Mouse (Mus musculus): ENCODE data around the gene Olfr1434.
"Not testable (repeated sequence)": the region's sequence is repeated elsewhere in the genome, so short reads cannot be mapped to it uniquely, and the experiment has no call there.

Olfr1434 gene

DNA sequence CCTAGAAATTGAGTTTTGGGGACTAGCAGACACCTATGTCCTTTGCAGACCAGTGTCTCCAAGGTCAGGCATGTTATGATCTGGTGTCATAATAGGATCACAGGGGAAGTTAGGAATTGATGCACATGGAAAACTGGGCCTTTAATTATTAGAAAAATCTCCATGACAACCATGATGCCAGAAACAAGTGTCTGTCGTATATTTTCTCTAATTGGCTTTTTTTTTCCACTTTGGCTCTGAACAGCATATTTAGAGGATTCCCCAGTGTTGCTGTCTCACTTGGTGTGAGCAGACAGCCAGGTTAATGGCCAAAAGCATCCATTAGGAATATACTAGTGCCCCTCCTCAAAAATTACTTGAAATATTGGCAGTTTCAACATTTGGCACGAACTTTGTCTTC is at the start of gene Olfr1434:
Olfr1434 (plus strand) TSS at position 301 of the 400 bp plus-strand sequence.
- DNase-seq (ENCODE audit: low read depth, low spot score) = no peak

- DNase-seq (ENCODE audit: low read depth, low spot score) = not testable (repeated sequence)
Measured at GRCm38 (mm10) chr19:12232496-12232895, 47.2 kb upstream of the Olfr1434 start, which contains the start of gene Olfr1432. TSS of gene Olfr1432 (minus strand) at chr19:12232596.

DNA sequence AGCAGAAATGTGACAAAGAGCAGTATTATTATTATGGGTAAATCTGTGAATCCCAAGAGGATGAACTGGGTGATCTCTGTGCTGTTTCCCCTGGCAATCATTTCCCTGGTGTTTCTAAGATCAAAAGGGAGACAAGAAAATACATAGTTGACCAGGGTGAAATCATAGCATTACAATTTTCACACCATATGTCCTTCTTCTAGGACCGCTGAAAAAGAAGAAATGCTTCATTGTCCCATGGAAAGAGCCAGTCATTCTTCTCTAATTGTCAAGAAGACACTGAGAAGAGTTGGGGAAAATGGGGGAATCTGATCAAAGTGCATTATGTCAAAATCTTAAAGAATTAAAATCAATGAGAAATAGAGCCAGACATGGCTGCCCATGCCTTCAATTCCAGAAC is 38.1 kb upstream of the Olfr1434 start, which contains the start of gene Olfr262:
Olfr262 (minus strand) TSS at position 101 of the 400 bp plus-strand sequence.
- no peak for DNase-seq (ENCODE audit: low read depth, low spot score)

DNA sequence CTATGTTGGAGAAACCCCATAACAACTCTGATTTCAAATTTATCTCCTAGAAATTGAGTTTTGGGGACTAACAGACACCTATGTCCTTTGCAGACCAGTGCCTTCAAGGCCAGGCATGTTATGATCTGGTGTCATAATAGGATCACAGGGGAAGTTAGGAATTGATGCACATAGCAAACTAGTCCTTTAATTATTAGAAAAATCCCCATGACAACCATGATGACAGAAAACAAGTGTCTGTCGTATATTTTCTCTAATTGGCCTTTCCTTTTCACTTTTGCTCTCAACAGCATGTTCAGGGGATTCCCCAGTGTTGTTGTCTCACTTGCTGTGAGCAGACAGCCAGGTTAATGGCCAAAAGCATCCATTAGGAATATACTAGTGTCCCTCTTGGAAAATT is 18.9 kb upstream of the Olfr1434 start, which contains the start of gene Olfr235:
Olfr235 (plus strand) TSS at position 301 of the 400 bp plus-strand sequence.
- DNase-seq (ENCODE audit: low read depth, low spot score) = no peak

- no peak for DNase-seq (ENCODE audit: low read depth, low spot score)
Measured at GRCm38 (mm10) chr19:12292979-12293378, 13.3 kb downstream of the Olfr1434 start.

DNA sequence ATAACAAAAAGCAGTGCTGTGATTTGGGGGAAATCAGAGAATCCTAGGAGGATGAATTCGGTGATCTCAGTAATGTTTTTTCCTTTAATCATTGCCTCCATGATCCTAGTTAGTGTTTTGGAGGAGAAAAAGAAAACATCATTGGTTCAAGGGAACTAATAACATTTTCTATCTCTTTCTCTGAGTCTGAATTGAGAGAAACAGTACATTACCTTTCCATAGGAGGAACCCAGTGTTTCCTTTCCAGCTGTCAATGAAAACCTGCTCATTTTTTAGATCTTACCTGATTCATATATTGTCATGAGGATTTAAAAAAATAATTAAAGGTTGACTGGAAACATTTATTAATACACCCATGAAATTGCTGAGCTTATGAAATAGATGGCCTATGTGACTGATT is 19.4 kb downstream of the Olfr1434 start, which contains the start of gene Olfr1436:
Olfr1436 (minus strand) TSS at position 101 of the 400 bp plus-strand sequence.
- DNase-seq (ENCODE audit: low read depth, low spot score) = not testable (repeated sequence)

DNA sequence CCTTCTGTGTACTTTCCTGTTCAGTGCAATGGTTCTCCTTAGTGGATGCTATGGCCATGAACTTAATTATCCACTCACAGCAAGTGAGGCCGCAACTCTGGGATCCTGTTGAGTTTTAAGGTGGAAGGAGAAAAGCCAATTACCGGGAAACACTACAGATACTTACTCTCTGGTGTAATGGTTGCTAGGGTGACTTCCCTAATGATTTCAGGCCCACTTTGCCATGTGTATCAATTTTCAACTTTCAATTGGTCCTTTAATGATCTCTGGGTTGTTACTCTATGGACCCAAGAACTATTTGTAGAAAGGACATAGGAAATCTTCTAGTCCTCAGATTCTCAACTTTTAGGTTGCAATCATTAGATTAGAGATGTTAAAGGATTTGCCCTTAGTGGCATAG is 45.3 kb downstream of the Olfr1434 start, which contains the start of gene Olfr1437:
Olfr1437 (minus strand) TSS at position 101 of the 400 bp plus-strand sequence.
- no peak for DNase-seq (ENCODE audit: low read depth, low spot score)

Data from ZHBTc4 (cell line).